Mouse (Mus musculus): ENCODE measurements at regions not wholly inside any gene's neighbourhood (a gene's known extent, or its start where the extent isn't known, plus 50 kb on each side); places are given as distances from the start of the nearest gene placed in this dataset.
A peak's percentile ranks its signal among the peaks of the same experiment; 100 is the strongest.

DNA sequence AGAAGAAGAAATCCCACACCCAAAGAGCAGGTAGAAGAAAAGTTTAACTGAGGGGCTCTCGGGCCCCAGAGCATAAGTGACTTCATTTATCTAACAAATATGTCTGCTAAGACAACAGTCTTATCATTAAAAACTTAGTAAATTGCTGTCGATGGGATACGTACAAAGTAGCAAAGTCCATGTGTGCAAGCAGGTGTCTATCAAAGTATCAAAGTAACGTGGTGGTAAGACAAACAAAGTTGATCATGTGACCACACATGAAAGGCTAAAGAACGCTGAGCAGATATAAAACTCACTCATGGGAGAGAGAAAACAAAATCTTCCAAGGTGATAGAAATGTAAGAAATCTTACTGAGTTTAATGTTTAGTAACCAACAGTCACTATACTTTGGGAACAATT is 191.3 kb downstream of the Ifng start:
- WGBS: 82% methylated on average over 5 of the region's 5 CpGs
- Histone ChIP-seq H3K9me3 (no peaks in the 10 kb centered on the region), H3K27me3 (no peaks in the 10 kb centered on the region)

DNA sequence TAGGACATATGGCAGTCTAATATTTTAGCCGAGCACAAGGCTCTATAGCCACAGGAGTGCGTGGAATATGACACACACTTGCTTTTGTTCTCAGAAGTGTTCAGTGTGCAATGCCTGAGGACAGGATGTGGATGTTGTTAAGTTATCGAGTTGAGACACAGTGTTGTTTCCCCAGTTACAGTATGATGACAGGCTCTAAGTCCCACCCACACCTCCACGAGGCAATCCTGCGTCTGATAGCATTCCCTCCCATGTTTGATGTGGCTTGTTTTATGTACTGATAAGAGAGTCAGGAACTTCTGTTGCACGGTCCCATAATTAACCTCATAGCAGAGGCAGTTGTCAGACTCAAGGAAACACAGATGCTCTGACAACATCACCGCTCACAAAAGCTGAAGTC is 192.6 kb downstream of the Ifng start:
- 66% methylated on average over 7 of the region's 7 CpGs for WGBS
- no peaks in the 10 kb centered on the region for H3K4me1 ChIP-seq
- H3K9ac ChIP-seq (replicated peaks): no peak overlapping the region
- H3K36me3 ChIP-seq: no peaks in the 10 kb centered on the region
- H3K27ac ChIP-seq (replicated peaks): no peak overlapping the region
- no peak overlapping the region for H3K4me3 ChIP-seq
- H3K9me3 ChIP-seq: no peaks in the 10 kb centered on the region
- H3K27me3 ChIP-seq: no peaks in the 10 kb centered on the region
- H3K4me2 ChIP-seq (replicated peaks): no peak overlapping the region
- no peak for ATAC-seq (replicated peaks)

More for the DNA sequence above, 191.3 kb downstream of the Ifng start:
- Histone ChIP-seq H3K4me2 (replicated peaks) (no peak overlapping the region), H3K27ac (replicated peaks) (no peak overlapping the region), H3K36me3 (no peaks in the 10 kb centered on the region), H3K4me1 (no peaks in the 10 kb centered on the region), H3K4me3 (no peak overlapping the region), H3K9ac (replicated peaks) (no peak overlapping the region)
- no peak for ATAC-seq (replicated peaks)

DNA sequence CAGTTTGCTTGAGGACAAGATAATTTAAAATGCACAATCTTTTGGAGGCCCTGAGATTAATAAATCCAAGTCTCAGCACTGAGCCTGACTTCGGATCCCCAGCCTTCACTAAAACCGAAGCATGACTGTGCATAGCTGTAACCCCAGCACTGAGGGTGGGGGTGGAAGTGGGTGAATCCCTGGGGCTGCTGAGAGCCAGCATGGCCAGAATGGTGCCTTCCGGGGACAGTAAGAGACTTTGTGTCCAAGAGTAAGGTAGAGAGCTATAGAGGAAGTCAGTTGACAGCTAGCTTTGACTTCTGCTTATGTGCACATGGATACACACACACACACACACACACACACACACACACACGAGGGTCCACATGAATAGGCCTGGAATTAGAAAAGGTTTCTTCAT is 198.3 kb downstream of the Ifng start:
- Histone ChIP-seq H3K4me1 (peaks cover 19% of the 10 kb centered on the region), H3K4me2 (replicated peaks) (no peak overlapping the region), H3K9me3 (no peaks in the 10 kb centered on the region), H3K27me3 (no peaks in the 10 kb centered on the region), H3K36me3 (no peaks in the 10 kb centered on the region), H3K27ac (replicated peaks) (0 out of 2 replicates have a peak overlapping the region, but pooled peaks have one; percentile 95), H3K4me3 (no peak overlapping the region), H3K9ac (replicated peaks) (no peak overlapping the region)
- ATAC-seq (replicated peaks): no peak
- WGBS: 90% methylated on average over 4 of the region's 4 CpGs

DNA sequence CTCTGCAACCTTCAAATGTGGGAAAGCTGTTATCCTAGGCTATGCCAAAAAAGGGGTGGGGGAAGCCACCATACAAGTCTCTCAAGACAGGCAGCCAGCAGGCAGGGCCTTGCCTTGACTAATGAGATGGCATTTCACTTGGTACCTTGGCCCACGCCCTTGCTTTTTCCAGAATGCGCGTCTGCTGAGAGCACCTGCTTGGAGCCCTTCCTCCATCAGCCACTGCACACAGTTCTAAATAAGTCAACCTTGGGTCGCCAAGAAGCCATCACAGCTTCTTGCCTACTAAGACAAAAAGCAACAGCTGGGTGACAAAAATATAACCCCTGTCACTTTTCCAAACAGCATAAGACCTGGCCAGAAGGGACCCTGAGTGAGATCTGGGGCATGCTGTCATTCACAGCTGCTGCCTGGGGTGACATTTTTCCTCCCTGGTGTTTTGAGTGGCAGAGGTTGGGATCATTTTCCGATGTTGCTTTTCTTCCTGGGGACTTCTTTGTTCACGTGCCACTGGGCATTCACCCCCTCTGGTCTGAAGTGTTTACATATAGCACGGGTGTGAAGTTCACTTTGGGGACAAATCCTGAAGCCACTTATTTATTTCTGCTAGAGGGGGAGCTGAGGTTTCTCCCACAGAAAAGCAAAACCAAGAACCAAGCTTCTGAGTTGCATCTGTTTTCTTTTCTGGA is 199.4 kb downstream of the Ifng start:
- H3K4me3 ChIP-seq: no peak overlapping the region
- WGBS: 36% methylated on average over 7 of the region's 7 CpGs
- peak overlapping the region; percentile 95 for H3K27ac ChIP-seq (replicated peaks)
- H3K27me3 ChIP-seq: no peaks in the 10 kb centered on the region
- no peaks in the 10 kb centered on the region for H3K36me3 ChIP-seq
- peak overlapping the region; percentile 31 for H3K4me2 ChIP-seq (replicated peaks)
- peaks cover 19% of the 10 kb centered on the region for H3K4me1 ChIP-seq
- peak; percentile 71 for ATAC-seq (replicated peaks)
- H3K9me3 ChIP-seq: no peaks in the 10 kb centered on the region
- no peak overlapping the region for H3K9ac ChIP-seq (replicated peaks)

DNA sequence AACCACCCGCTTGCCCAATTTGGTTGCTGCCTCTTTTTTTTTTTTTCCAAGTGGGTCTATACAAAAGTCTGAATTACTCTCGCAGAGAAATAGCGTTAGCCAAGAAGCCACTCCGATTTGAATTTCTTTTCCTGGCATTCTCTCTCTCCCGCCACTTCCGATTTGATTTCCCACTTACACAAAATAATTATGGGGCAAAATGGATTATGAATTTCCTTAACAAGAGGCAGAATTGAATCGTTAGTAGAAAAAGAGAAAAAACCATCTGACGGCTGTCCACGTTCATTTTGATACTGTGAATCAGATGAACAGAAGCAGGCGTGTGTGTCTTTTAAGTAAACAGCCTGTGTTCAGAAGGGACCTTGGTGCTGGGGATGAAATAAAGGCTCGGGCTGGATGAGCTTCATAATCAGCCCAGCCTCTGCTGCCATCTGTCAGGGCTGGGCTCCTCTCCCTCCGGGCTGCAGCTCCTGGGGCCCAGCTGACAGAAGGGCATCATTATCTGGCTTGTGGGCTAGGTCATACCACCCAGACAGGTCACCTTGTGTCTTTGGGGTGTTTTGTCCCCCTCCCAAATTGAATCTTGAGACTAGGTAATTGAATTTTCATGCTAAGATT is 200.1 kb downstream of the Ifng start:
- H3K9ac ChIP-seq (replicated peaks): peak overlapping the region; percentile 13; the same call in 1 of the 2 replicates
- WGBS: 11% methylated on average over 12 of the region's 12 CpGs
- H3K4me2 ChIP-seq (replicated peaks): peak overlapping the region; percentile 31
- no peaks in the 10 kb centered on the region for H3K36me3 ChIP-seq
- no peaks in the 10 kb centered on the region for H3K9me3 ChIP-seq
- H3K4me3 ChIP-seq: 0 out of 2 replicates have a peak overlapping the region, but pooled peaks have one; percentile 8
- peak; percentile 89 for ATAC-seq (replicated peaks)
- no peaks in the 10 kb centered on the region for H3K27me3 ChIP-seq
- peak overlapping the region; percentile 95 for H3K27ac ChIP-seq (replicated peaks)
- H3K4me1 ChIP-seq: peaks cover 19% of the 10 kb centered on the region

DNA sequence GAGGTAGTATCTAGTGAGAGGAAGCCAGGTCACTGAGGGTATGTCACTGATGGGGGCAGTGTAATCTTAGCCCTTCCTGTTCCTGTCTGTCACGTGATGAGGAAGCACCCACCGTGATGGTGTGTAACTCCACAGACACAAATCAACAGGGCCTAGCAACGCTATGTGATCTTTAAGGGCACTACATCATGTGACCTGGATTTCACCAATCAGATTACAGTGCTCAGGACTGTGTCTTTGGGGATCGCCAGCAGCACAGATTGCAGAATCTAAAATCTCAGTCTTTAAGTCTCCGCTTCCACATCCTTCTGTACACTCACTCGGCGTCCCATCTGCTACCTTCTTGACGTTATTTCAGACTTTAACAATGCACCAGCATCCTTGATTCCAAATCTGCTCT is 202.8 kb downstream of the Ifng start:
- ATAC-seq (replicated peaks): no peak; the same call in 1 of the 2 replicates
- peak overlapping the region; percentile 39; the same call in 1 of the 2 replicates for H3K27ac ChIP-seq (replicated peaks)
- H3K9me3 ChIP-seq: no peaks in the 10 kb centered on the region

DNA sequence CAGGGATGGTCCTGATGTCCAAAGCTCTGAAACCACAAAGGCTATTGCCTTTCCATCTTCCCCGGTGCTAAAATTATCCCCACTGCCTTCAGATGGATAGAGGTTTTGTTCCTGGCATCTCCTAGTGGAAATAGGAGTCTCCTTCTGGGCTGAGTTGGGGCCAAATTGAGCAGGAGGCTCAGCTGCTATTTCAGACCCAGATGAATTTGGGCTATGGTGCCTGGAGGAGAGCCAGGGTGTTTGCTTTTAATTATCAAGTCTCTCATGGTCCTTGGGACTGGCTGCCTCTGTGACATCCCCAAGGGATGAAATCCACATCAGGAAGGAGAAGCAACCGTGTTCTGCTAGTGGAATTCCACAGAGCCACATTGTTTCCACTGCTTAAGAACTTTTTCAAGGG is 207.3 kb downstream of the Ifng start:
- WGBS: 58% methylated on average over 2 of the region's 2 CpGs
- H3K4me1 ChIP-seq: no peaks in the 10 kb centered on the region
- no peaks in the 10 kb centered on the region for H3K36me3 ChIP-seq
- H3K27me3 ChIP-seq: no peaks in the 10 kb centered on the region
- ATAC-seq (replicated peaks): no peak; the same call in 1 of the 2 replicates
- H3K9ac ChIP-seq (replicated peaks): no peak overlapping the region
- H3K4me2 ChIP-seq (replicated peaks): no peak overlapping the region
- no peak overlapping the region for H3K4me3 ChIP-seq
- H3K9me3 ChIP-seq: no peaks in the 10 kb centered on the region
- H3K27ac ChIP-seq (replicated peaks): no peak overlapping the region; the same call in 1 of the 2 replicates

More for the DNA sequence above, 202.8 kb downstream of the Ifng start:
- no peak overlapping the region for H3K9ac ChIP-seq (replicated peaks)
- H3K27me3 ChIP-seq: no peaks in the 10 kb centered on the region
- H3K4me2 ChIP-seq (replicated peaks): no peak overlapping the region
- peaks cover 19% of the 10 kb centered on the region for H3K4me1 ChIP-seq
- WGBS: 71% methylated on average over 8 of the region's 8 CpGs
- H3K36me3 ChIP-seq: no peaks in the 10 kb centered on the region
- H3K4me3 ChIP-seq: no peak overlapping the region

DNA sequence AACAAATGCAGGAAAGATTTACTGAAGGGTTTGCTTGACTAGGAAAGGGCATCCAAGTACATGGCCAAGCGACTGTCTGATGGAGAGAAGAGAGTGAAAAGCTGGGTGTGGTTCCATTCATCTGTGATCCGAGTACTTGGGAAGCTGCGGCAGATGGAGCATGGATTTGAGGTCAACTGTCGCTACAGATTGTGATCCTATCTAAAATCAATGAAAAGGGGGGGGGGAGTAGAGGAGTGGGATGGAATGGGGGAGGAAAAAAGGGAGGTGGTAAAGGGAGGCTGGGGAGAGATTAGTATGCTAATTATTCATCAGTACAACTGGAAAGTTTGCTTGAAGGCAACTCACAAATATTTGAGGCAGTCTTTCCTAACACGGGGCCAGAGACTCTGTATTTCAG is 213.4 kb downstream of the Dyrk2 start:
- no peak overlapping the region for H3K27ac ChIP-seq (replicated peaks)
- 85% methylated on average over 5 of the region's 5 CpGs for WGBS
- H3K4me2 ChIP-seq (replicated peaks): no peak overlapping the region
- H3K9ac ChIP-seq (replicated peaks): no peak overlapping the region
- H3K27me3 ChIP-seq: no peaks in the 10 kb centered on the region
- ATAC-seq (replicated peaks): no peak
- H3K4me1 ChIP-seq: no peaks in the 10 kb centered on the region
- no peaks in the 10 kb centered on the region for H3K36me3 ChIP-seq
- H3K9me3 ChIP-seq: no peaks in the 10 kb centered on the region
- no peak overlapping the region for H3K4me3 ChIP-seq

DNA sequence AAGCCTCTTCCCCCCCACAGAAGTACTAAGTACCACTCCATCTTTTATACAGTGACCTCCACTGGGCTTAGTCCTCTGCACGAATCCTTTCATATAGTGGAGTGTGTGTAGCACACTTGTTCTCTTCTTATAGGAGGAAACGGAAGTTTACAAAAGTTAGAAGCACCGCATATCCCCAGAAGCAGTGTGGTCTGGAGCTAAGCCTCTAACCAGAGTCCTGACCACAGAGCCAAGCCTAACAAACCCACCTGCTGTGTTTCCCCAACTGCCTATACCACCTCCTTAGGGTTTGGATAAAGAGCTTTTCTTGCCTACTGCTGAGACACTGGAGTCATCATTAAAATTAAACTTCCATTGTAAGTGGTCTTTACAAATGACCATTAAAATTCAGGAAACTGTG is 204.0 kb downstream of the Dyrk2 start:
- 33% methylated on average over 3 of the region's 3 CpGs for WGBS

DNA sequence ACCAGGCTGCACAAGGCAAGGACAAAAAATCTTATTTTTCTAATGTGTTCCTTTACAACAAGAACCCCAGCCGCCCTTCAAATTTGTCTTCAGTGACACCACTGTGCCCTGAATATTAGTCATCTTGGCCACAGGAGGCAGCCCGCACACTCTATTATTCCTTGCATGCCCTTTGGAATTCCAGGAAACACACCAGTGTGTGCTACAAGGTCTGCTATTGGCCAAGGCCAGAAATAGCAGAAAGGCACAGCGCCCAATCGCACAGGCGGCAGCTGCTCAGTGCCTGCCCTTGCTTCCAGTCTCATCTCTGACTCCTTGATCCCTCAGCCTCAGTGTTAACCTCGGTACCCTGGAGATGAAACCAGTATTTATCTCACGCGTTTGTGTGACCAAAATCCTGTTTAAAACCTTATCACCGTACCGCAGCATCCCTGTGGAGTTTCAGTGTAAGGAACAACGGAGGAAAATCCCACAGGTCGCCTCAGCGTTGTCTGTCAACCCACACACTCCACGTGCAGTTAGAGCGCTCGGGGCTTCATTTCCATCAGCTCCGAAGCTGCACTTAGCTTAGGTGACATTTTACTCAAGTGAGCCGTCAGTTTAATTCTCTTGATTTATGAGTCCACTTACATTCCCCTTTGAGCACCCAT is 194.1 kb downstream of the Dyrk2 start:
- Histone ChIP-seq H3K4me2 (replicated peaks) (peak overlapping the region; percentile 13; the same call in 1 of the 2 replicates), H3K9ac (replicated peaks) (no peak overlapping the region), H3K27ac (replicated peaks) (no peak overlapping the region), H3K9me3 (peaks cover 5% of the 10 kb centered on the region; the same call in 1 of the 2 replicates), H3K36me3 (no peaks in the 10 kb centered on the region), H3K4me3 (no peak overlapping the region), H3K27me3 (no peaks in the 10 kb centered on the region), H3K4me1 (no peaks in the 10 kb centered on the region)
- WGBS: 66% methylated on average over 18 of the region's 18 CpGs
- ATAC-seq (replicated peaks): peak; percentile 67

More for the DNA sequence above, 204.0 kb downstream of the Dyrk2 start:
- Histone ChIP-seq H3K27ac (replicated peaks) (no peak overlapping the region), H3K9ac (replicated peaks) (no peak overlapping the region), H3K4me3 (no peak overlapping the region), H3K27me3 (no peaks in the 10 kb centered on the region), H3K4me1 (no peaks in the 10 kb centered on the region), H3K4me2 (replicated peaks) (no peak overlapping the region), H3K36me3 (no peaks in the 10 kb centered on the region), H3K9me3 (no peaks in the 10 kb centered on the region)
- no peak for ATAC-seq (replicated peaks)

DNA sequence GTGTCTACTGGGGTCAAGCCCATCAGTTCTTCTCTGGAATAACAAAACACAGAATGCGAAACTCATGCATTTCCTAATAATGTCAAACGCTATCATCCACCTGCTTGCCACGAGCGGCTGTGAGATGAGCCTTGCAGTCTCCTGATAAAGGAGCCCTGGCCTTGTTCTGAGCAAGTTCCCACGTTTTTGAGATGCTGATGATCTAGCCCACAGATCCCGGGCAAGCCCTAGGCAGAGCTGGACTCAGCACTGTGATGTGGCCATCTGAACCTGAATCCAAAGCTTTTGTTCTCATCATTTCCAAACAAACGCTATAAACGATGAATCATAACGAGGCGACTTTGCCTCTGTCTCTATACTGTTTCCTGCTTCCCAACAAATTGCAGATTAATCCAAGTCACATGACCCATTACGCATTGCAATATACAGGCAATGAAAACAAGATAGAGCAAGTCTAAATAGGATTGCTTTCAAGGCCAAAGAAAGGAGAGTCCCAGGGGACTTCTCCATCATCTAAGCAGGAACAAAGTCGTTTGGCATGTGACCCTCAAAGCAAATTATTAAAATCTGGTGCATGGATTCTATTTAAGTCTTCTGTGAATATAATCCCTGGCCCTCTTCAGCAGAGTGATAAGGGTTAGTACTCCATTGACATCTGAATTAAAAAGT is 191.1 kb downstream of the Dyrk2 start:
- no peak for ATAC-seq (replicated peaks)
- Histone ChIP-seq H3K4me3 (no peak overlapping the region), H3K9me3 (no peaks in the 10 kb centered on the region), H3K27ac (replicated peaks) (no peak overlapping the region), H3K4me2 (replicated peaks) (no peak overlapping the region), H3K9ac (replicated peaks) (no peak overlapping the region), H3K27me3 (no peaks in the 10 kb centered on the region), H3K36me3 (no peaks in the 10 kb centered on the region), H3K4me1 (no peaks in the 10 kb centered on the region)
- 55% methylated on average over 12 of the region's 12 CpGs for WGBS

DNA sequence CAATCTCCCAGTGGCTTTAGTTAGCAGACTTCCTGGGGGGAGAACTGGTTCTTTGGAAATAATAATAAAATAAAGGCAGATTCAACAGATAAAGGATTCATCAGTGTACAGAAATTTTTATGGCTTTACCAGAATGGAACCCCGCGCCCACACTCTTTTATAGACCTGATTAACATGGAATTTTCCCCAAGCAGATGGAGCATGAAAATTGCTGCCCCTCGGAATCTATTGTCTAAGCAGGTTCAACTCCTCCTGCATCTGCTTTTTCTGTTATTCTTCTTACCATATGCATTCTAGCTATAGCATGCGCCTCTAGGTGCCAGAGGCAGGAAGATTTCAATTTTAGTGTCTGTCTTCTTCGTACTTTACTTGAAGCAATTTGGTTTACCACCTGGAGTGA is 190.5 kb downstream of the Dyrk2 start:
- Histone ChIP-seq H3K4me1 (no peaks in the 10 kb centered on the region), H3K36me3 (no peaks in the 10 kb centered on the region), H3K27me3 (no peaks in the 10 kb centered on the region), H3K4me2 (replicated peaks) (no peak overlapping the region), H3K4me3 (no peak overlapping the region), H3K9me3 (no peaks in the 10 kb centered on the region), H3K9ac (replicated peaks) (no peak overlapping the region), H3K27ac (replicated peaks) (no peak overlapping the region)
- 65% methylated on average over 5 of the region's 5 CpGs for WGBS
- ATAC-seq (replicated peaks): no peak
